Mouse (Mus musculus) ES-E14 (cell line): Measurements from ENCODE around the gene Gm38431. TPM values are rescaled to one million over a fixed set of nuclear protein-coding genes. Genes with fewer than 3 reads are reported as not detected.
A peak's percentile ranks its signal among the peaks of the same experiment; 100 is the strongest.
"Not testable (repeated sequence)": the region's sequence is repeated elsewhere in the genome, so short reads cannot be mapped to it uniquely, and the experiment has no call there.

Experiments
- DNase-seq: peaks from one replicate; pipeline ENCODE4 v3.0.0-alpha.2; 2013; ENCODE audit warnings: low read depth, low spot score
- H3K27ac ChIP-seq: 2 replicates; pipeline ENCODE4 v1.5.1; 2012; ENCODE audit warnings: low read depth, mild to moderate bottlenecking, low read length, moderate library complexity, mixed read lengths; ENCODE audit not compliant: poor library complexity, insufficient read depth, severe bottlenecking
- H3K36me3 ChIP-seq: 2 replicates; pipeline ENCODE4 v1.6.1; 2012; ENCODE audit warnings: mild to moderate bottlenecking, low read length, moderate library complexity, mixed read lengths; ENCODE audit not compliant: control insufficient read depth, poor library complexity, insufficient read depth, severe bottlenecking
- H3K4me1 ChIP-seq, 2 experiments: fragments of 150-350 bp in 1 of 2; sonication (generic) in 1 of 2; 2 replicates each; pipeline ENCODE4 v1.6.1; 2012; ENCODE audit warnings: low read length in 2 of 2, mild to moderate bottlenecking in 1 of 2, mixed read lengths in 1 of 2; ENCODE audit not compliant: control insufficient read depth in 2 of 2, insufficient read depth in 2 of 2, poor library complexity in 1 of 2
- H3K4me3 ChIP-seq, 2 experiments: fragments of 150-350 bp in 1 of 2; sonication (generic) in 1 of 2; 2 replicates each; pipeline ENCODE4 v1.5.1; 2012; ENCODE audit warnings: low read length in 2 of 2, low read depth in 1 of 2, mild to moderate bottlenecking in 1 of 2, mixed read lengths in 1 of 2; ENCODE audit not compliant: insufficient read depth in 1 of 2, poor library complexity in 1 of 2, severe bottlenecking in 1 of 2
- H3K9ac ChIP-seq: 2 replicates; pipeline ENCODE4 v1.6.1; 2012; ENCODE audit warnings: low read depth, mild to moderate bottlenecking, low read length, mixed read lengths; ENCODE audit not compliant: poor library complexity, insufficient read depth, severe bottlenecking
- H3K9me3 ChIP-seq: fragments of 150-350 bp; sonication (generic); 2 replicates; pipeline ENCODE4 v1.6.1; 2012; ENCODE audit warnings: low read depth, mild to moderate bottlenecking, low read length; ENCODE audit not compliant: control insufficient read depth, insufficient read depth
- CHD2 ChIP-seq: IDR thresholded peaks from 2 replicates; pipeline ENCODE4 v1.6.1; 2014; ENCODE audit warnings: mild to moderate bottlenecking, low read depth, low read length, inconsistent platforms
- HCFC1 ChIP-seq: IDR thresholded peaks from 2 replicates; pipeline ENCODE4 v1.6.1; 2012; ENCODE audit warnings: low read length, inconsistent platforms, borderline replicate concordance; ENCODE audit not compliant: insufficient read depth
- MAFK ChIP-seq: IDR thresholded peaks from 2 replicates; pipeline ENCODE4 v1.6.1; 2014; ENCODE audit warnings: mild to moderate bottlenecking, low read depth, low read length, inconsistent platforms; ENCODE audit not compliant: insufficient read depth
- ZC3H11A ChIP-seq: IDR thresholded peaks from 2 replicates; pipeline ENCODE4 v1.6.1; 2012; ENCODE audit warnings: low read depth, mild to moderate bottlenecking, inconsistent platforms, low read length, borderline replicate concordance
- ZNF384 ChIP-seq: IDR thresholded peaks from 2 replicates; pipeline ENCODE4 v1.6.1; 2012; ENCODE audit warnings: low read depth, low read length, inconsistent platforms
- in situ Hi-C, 2 experiments: fragments of 600-800 bp; cut with MboI; formaldehyde crosslinking; loops; one replicate each; pipeline ENCODE4 v1.15.1; 2025; ENCODE audit warnings: low sequenced_read_pairs in 2 of 2, inconsistent platforms in 1 of 2; ENCODE audit not compliant: unreplicated experiment in 2 of 2
- total RNA-seq: library from RNA; depleted of rRNA; stranded (reverse); fragments of 300-350 nt; gene quantifications from 2 replicates; pipeline ENCODE4 v1.2.3, GENCODE M21; 2012

Gm38431 gene
- total RNA-seq, 1 experiment: 18.5 TPM

DNA sequence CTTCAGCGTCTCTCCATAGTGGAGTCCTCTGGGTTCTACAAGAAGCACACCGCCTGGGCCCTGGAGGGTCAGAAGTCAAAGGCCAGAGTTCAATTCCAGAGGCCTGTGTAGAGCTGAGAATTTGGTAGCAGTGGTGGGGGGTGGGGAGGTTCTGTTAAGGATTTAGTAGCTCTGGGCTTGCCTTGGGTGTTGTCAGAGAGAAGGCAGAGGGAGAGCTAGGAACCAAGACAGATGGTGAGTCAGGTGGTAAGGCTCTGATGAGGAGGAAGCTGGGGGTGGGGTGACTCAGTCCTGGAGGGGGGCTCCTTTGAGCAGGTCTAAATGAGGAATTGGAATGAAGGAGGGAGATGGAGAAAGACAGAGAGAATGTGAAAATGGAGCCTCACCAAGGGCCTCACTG lies 28.9 kb downstream of the Gm38431 start:
- H3K9me3 ChIP-seq: no peaks in the 10 kb centered on the region
- H3K36me3 ChIP-seq: peaks cover 14% of the 10 kb centered on the region; the same call in 1 of the 2 replicates
- in situ Hi-C loops: no loop called here
- H3K4me1 ChIP-seq: peaks cover 0 to 6% of the 10 kb centered on the region in 2 experiments; a peak in 1 of 4 replicates
- DNase-seq: no peak
- peak overlapping the region; percentile 35; the same call in 1 of the 2 replicates for H3K9ac ChIP-seq
- H3K4me3 ChIP-seq: no peak overlapping the region
- no peak for TF ChIP-seq CHD2
- TF ChIP-seq HCFC1: no peak
- no peak for TF ChIP-seq ZNF384
- no peak for TF ChIP-seq MAFK
- TF ChIP-seq ZC3H11A: no peak
- peak overlapping the region; percentile 25; the same call in 1 of the 2 replicates for H3K27ac ChIP-seq

DNA sequence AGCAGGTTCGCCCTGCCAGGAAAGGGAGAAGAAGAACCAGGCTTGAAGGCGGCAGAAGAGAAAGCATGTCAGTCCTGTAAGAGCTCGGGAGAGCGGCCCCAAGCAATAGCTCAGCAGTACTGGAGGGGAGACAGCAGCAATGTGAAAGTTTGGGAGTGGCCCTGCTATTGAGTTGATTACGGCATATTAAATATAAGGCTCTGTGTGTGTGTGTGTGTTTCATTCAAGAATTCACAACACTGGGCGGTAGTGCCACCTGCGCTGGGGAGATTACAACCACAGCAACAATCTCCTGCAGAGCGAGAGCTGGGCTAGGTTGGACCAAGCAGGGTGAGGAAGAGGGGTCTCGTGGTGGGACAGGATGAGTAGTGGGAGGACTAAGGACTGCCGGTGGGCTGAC lies 40.2 kb downstream of the Gm38431 start:
- no peak for DNase-seq
- no peak overlapping the region for H3K9ac ChIP-seq
- no peak overlapping the region for H3K27ac ChIP-seq
- no peaks in the 10 kb centered on the region for H3K36me3 ChIP-seq
- in situ Hi-C loops: no loop called here
- no peak overlapping the region for H3K4me3 ChIP-seq
- no peaks in the 10 kb centered on the region for H3K4me1 ChIP-seq
- no peak for TF ChIP-seq CHD2
- no peak for TF ChIP-seq ZNF384
- TF ChIP-seq MAFK: no peak
- no peak for TF ChIP-seq HCFC1
- no peak for TF ChIP-seq ZC3H11A
- no peaks in the 10 kb centered on the region for H3K9me3 ChIP-seq

DNA sequence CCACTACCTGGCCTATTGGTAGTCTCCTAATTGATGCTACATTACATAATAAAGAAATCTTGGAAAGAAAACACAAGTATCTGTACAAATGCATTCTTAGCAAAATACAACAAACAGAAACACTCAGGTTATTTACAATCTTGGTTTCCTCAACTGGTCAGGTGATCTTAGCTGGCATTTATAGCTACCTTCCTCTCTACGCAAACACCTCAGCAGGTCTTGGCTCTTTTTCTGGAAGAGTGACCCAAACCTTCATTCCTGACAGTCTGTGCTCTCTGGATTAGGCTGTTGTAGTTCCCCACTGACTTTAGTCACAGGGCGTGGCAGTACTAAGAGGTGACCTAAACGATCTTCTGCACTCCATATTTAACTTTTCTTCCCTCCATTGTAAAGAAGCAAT lies 46.6 kb downstream of the Gm38431 start:
- Histone ChIP-seq H3K9me3 (no peaks in the 10 kb centered on the region), H3K36me3 (no peaks in the 10 kb centered on the region), H3K4me3 (no peak overlapping the region), H3K27ac (no peak overlapping the region), H3K9ac (no peak overlapping the region), H3K4me1 (peaks cover 0 to 3% of the 10 kb centered on the region in 2 experiments; a peak in 1 of 4 replicates)
- in situ Hi-C loops: no loop called here
- no peak for DNase-seq
- TF ChIP-seq ZNF384 (no peak), CHD2 (no peak), HCFC1 (no peak), MAFK (no peak), ZC3H11A (no peak)

DNA sequence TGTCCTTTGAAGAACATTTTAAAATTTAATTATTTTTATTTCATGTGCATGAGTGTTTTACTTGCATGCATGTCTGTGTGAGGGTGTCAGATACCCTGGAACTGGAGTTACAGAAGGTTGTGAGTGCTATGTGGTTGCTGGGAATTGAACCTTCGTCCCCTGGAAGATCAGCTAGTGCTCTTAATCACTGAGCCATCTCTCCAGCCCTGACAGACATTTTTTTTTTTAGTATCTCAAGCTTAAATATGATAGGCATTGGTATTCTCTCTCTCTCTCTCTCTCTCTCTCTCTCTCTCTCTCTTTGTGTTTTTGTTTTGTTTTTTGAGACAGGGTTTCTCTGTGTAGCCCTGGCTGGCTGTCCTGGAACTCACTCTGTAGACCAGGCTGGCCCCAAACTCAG lies 47.0 kb downstream of the Gm38431 start:
- in situ Hi-C loops, H3K4me1 ChIP-seq, H3K9me3 ChIP-seq, DNase-seq, H3K4me3 ChIP-seq, H3K27ac ChIP-seq, H3K9ac ChIP-seq, H3K36me3 ChIP-seq: not testable (repeated sequence)

DNA sequence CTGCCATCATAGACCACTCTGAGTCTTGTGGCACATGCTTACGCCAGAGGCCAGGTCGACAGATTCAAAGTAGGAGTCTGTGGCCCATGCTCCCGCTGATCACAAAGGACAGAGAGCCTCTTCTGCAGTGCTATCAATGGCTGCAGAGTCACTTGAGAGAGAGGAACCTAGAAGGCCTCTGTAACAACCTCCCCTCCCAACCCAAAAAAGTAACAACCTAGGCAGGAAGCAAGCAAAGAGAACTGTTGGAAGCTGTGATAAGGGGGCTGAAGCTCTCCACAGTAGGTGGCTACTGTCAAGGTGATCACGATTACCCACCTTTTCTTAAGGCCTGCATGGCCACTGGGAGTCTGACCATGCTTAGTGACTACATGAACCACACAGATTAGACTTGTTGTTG lies 48.2 kb downstream of the Gm38431 start:
- no peak for TF ChIP-seq ZC3H11A
- no peak for TF ChIP-seq MAFK
- TF ChIP-seq HCFC1: no peak
- no peak for TF ChIP-seq ZNF384
- TF ChIP-seq CHD2: no peak
- H3K9ac ChIP-seq: no peak overlapping the region
- H3K36me3 ChIP-seq: no peaks in the 10 kb centered on the region
- H3K4me1 ChIP-seq: peaks cover 0 to 3% of the 10 kb centered on the region in 2 experiments; a peak in 1 of 4 replicates
- H3K9me3 ChIP-seq: no peaks in the 10 kb centered on the region
- H3K4me3 ChIP-seq: no peak overlapping the region
- no peak overlapping the region for H3K27ac ChIP-seq
- in situ Hi-C loops: no loop called here
- DNase-seq: no peak
